Mouse (Mus musculus) embryonic facial prominence, embryonic 13.5 days (tissue): ENCODE measurements around the gene Gm10645. TPM values are rescaled to one million over a fixed set of nuclear protein-coding genes. Genes with fewer than 3 reads are reported as not detected.

Source experiments
- ATAC-seq: fragments of 200-750 bp; cut with Nextera tagmentation; 2 replicates; pipeline ENCODE4 v1.8.0; 2017; ENCODE audit warnings: low read depth; ENCODE audit not compliant: insufficient number of reproducible peaks, insufficient read depth, low FRiP score, low TSS enrichment
- H3K27ac ChIP-seq: fragments of 300-500 bp; sonication (generic); 2 replicates; pipeline ENCODE4 v1.5.1; 2015; ENCODE audit warnings: moderate library complexity, mild to moderate bottlenecking, inconsistent platforms
- H3K27me3 ChIP-seq: fragments of 300-500 bp; sonication (generic); 2 replicates; pipeline ENCODE4 v1.6.1; 2015; ENCODE audit warnings: mild to moderate bottlenecking, inconsistent platforms
- H3K36me3 ChIP-seq: fragments of 300-500 bp; sonication (generic); 2 replicates; pipeline ENCODE4 v1.6.1; 2015; ENCODE audit warnings: mild to moderate bottlenecking, inconsistent platforms
- H3K4me1 ChIP-seq: fragments of 300-500 bp; sonication (generic); 2 replicates; pipeline ENCODE4 v1.6.1; 2015; ENCODE audit warnings: inconsistent platforms
- H3K4me2 ChIP-seq: fragments of 300-500 bp; sonication (generic); 2 replicates; pipeline ENCODE4 v1.6.1; 2015; ENCODE audit warnings: moderate library complexity, mild to moderate bottlenecking, inconsistent platforms
- H3K4me3 ChIP-seq: fragments of 300-500 bp; sonication (generic); 2 replicates; pipeline ENCODE4 v1.5.1; 2015; ENCODE audit warnings: mild to moderate bottlenecking, inconsistent platforms
- H3K9ac ChIP-seq: fragments of 300-500 bp; sonication (generic); 2 replicates; pipeline ENCODE4 v1.6.1; 2015; ENCODE audit warnings: mild to moderate bottlenecking, inconsistent platforms
- H3K9me3 ChIP-seq: fragments of 300-500 bp; sonication (generic); 2 replicates; pipeline ENCODE4 v1.6.1; 2016; ENCODE audit warnings: inconsistent platforms
- WGBS: fragments of 180-500 bp; shearing (Covaris S2); methylation state at CpG from one replicate; pipeline ENCODE4 v1.1.7; 2015; ENCODE audit warnings: mixed read lengths; 5-methylcytosine and 5-hydroxymethylcytosine counted together
- polyA plus RNA-seq: library from polyadenylated mRNA; unstranded; fragments of >200 nt; fragmentation: Nextera tagmentation; extraction: Ambion mirVana; gene quantifications from 2 replicates; pipeline ENCODE4 v1.2.1, GENCODE M21; 2015

Gene Gm10645
- polyA plus RNA-seq, 1 experiment from 2014 or later: 2.6 TPM

GRCm38 (mm10) chr8:83186376-83186775, 20.4 kb upstream of the Gm10645 start:
- H3K36me3 ChIP-seq: no peaks in the 10 kb centered on the region
- peaks cover 18% of the 10 kb centered on the region for H3K4me1 ChIP-seq
- H3K4me3 ChIP-seq: no peak overlapping the region
- 61% methylated on average over 6 of the region's 6 CpGs for WGBS
- no peak overlapping the region for H3K4me2 ChIP-seq
- no peak overlapping the region for H3K27ac ChIP-seq
- H3K9me3 ChIP-seq: no peaks in the 10 kb centered on the region
- no peak overlapping the region for H3K9ac ChIP-seq
- no peak for ATAC-seq
- no peaks in the 10 kb centered on the region for H3K27me3 ChIP-seq

DNA sequence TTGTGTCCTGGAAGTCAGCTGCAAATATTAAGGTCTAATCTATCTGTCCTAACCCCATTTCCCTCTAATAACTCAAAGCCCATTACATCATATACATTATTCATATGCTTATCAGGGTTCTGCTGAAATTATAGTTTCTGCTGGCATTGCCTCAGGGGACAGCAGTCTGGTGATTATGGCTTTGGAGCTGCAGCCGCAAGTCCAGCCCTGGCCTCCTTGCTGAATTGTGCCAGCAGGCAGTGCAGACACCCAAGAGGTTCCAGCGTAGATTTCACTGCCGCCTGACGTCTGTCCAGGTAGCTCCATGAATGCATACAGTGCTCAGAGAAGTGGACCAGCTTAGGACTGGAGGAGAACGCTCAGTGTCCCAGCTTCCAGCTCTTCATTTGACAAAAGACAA, 16.8 kb upstream of the Gm10645 start:
- Histone ChIP-seq H3K27ac (no peak overlapping the region), H3K4me1 (peaks cover 26% of the 10 kb centered on the region), H3K4me3 (no peak overlapping the region), H3K36me3 (no peaks in the 10 kb centered on the region), H3K27me3 (no peaks in the 10 kb centered on the region), H3K9me3 (no peaks in the 10 kb centered on the region), H3K9ac (no peak overlapping the region), H3K4me2 (no peak overlapping the region)
- ATAC-seq: no peak
- 67% methylated on average over 5 of the region's 5 CpGs for WGBS

DNA sequence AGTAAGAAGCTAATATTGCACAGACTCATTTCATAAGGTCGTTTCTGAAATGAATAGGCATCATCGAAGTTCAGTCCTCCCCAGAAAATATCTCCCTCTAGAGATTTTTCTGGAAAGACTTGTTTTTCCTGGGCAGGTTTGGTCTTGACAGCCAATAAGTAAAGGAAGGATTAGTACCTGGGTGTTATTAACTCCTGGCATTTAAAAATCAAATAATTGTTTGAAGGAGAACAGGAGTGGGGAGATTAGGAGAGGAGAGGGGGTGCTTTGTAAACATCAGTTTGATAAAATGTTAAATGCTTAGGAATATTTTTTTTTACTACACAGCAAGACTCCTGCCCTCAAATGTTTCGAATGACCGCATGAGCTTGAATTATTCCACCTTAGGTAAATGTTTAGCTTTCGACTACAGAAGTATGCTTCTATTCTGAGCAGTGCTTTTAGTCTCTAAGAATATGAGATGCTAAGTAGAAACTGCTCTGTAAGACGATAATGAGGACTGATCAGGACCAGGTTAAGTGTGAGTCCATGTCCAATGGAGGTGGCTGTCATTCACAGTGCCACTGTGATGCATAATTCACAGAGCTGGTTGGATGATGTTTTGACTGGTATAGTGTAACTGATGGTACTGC, 16.0 kb upstream of the Gm10645 start:
- peaks cover 31% of the 10 kb centered on the region for H3K4me1 ChIP-seq
- no peak overlapping the region for H3K9ac ChIP-seq
- peak overlapping the region; percentile 48 for H3K27ac ChIP-seq
- ATAC-seq: no peak
- no peaks in the 10 kb centered on the region for H3K27me3 ChIP-seq
- H3K9me3 ChIP-seq: no peaks in the 10 kb centered on the region
- H3K4me3 ChIP-seq: no peak overlapping the region
- H3K36me3 ChIP-seq: no peaks in the 10 kb centered on the region
- 61% methylated on average over 6 of the region's 6 CpGs for WGBS
- H3K4me2 ChIP-seq: no peak overlapping the region

DNA sequence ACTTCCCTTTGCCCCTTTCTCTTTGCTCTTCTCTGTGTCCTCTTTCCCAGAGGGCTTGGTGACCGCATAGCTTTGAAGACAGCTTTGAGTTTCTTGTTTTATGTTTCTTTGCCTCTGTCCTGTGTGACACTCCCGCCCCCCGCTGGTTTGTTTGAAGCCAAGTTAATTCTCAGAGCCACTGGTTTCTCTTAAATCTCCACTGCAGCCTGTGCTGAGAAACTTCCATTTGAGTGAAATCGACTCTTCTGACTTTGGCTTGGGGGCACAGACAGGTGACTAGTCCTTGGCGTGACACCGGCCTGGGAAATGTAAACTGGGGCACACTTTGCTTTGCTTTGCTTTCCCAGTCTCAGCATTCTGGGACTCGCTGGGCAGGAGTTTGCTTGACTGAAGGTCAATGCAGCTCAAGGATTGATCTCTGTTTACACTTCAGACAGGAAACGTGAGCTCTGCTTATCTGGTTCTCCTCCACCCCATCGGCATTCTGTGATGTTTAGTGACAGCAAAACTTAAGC, 12.3 kb upstream of the Gm10645 start:
- Histone ChIP-seq H3K9me3 (no peaks in the 10 kb centered on the region), H3K36me3 (no peaks in the 10 kb centered on the region), H3K4me3 (no peak overlapping the region), H3K9ac (no peak overlapping the region), H3K27me3 (no peaks in the 10 kb centered on the region), H3K27ac (no peak overlapping the region), H3K4me1 (peaks cover 24% of the 10 kb centered on the region), H3K4me2 (no peak overlapping the region)
- 14% methylated on average over 9 of the region's 9 CpGs for WGBS
- ATAC-seq: no peak

GRCm38 (mm10) chr8:83177317-83178195, 11.6 kb upstream of the Gm10645 start:
- H3K27ac ChIP-seq: no peak overlapping the region
- 19% methylated on average over 11 of the region's 11 CpGs for WGBS

DNA sequence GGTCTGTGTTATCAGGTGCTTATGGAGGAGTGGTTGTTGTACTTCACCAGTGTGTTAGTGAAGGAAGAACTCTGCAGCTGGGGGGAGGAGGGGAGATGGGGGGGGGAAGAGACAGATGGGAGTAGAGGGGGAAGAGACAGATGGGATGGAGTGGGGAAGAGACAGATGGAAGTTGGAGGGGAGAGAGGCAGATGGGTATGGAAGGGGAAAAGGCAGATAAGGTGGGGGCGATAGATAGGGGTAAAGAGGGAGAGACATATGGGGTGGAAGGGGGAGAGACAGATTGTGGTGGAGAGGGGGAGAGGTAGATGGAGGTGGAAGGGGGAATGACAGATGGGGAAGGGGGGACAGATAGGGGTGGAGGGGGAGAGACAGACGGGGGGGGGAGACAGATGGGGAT, 10.8 kb upstream of the Gm10645 start:
- WGBS: 56% methylated on average over 2 of the region's 2 CpGs
- H3K27ac ChIP-seq: no peak overlapping the region

More at GRCm38 (mm10) chr8:83177317-83178195, 11.6 kb upstream of the Gm10645 start:
- Histone ChIP-seq H3K27me3 (no peaks in the 10 kb centered on the region), H3K36me3 (no peaks in the 10 kb centered on the region), H3K9ac (no peak overlapping the region), H3K4me1 (peaks cover 16% of the 10 kb centered on the region), H3K4me2 (no peak overlapping the region), H3K4me3 (no peak overlapping the region), H3K9me3 (no peaks in the 10 kb centered on the region)
- ATAC-seq: no peak

GRCm38 (mm10) chr8:83175680-83176079, 9.7 kb upstream of the Gm10645 start:
- Histone ChIP-seq H3K9me3 (no peaks in the 10 kb centered on the region), H3K4me3 (no peak overlapping the region), H3K4me2 (no peak overlapping the region), H3K27ac (no peak overlapping the region), H3K9ac (no peak overlapping the region), H3K36me3 (no peaks in the 10 kb centered on the region), H3K27me3 (no peaks in the 10 kb centered on the region), H3K4me1 (peaks cover 15% of the 10 kb centered on the region)
- WGBS: 73% methylated on average over 10 of the region's 10 CpGs
- ATAC-seq: no peak

More for the DNA sequence above, 10.8 kb upstream of the Gm10645 start:
- Histone ChIP-seq H3K4me1 (peaks cover 12% of the 10 kb centered on the region), H3K36me3 (no peaks in the 10 kb centered on the region), H3K4me3 (no peak overlapping the region), H3K27me3 (no peaks in the 10 kb centered on the region), H3K4me2 (no peak overlapping the region), H3K9me3 (no peaks in the 10 kb centered on the region), H3K9ac (no peak overlapping the region)
- no peak for ATAC-seq

DNA sequence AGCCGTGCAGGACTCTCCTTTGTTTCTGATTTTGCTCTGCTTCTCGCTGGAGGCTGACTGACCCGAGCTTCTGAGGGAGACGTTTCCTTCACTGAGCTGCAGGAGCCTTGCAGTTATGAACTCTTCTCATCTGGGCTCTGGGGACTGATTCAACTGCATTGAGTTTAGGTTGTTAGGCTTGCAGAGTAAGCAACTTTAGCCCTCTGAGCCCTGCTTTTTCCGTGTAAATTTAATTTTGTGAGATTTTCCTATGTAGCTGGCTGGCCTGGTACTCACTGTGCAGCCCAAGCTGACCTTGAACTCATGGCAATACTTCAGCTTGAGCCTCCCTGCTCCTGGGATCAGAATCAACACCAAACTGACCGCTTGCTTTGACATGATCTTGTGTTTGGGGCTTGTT, 4.9 kb upstream of the Gm10645 start:
- H3K4me2 ChIP-seq: no peak overlapping the region
- no peak overlapping the region for H3K4me3 ChIP-seq
- WGBS: 50% methylated on average over 6 of the region's 6 CpGs
- no peak for ATAC-seq
- no peaks in the 10 kb centered on the region for H3K9me3 ChIP-seq
- H3K36me3 ChIP-seq: no peaks in the 10 kb centered on the region
- H3K9ac ChIP-seq: no peak overlapping the region
- peaks cover 5% of the 10 kb centered on the region; the same call in 1 of the 2 replicates for H3K27me3 ChIP-seq
- H3K27ac ChIP-seq: no peak overlapping the region
- H3K4me1 ChIP-seq: 0 out of 2 replicates have a peak, but pooled peaks cover 3% of the 10 kb centered on the region

DNA sequence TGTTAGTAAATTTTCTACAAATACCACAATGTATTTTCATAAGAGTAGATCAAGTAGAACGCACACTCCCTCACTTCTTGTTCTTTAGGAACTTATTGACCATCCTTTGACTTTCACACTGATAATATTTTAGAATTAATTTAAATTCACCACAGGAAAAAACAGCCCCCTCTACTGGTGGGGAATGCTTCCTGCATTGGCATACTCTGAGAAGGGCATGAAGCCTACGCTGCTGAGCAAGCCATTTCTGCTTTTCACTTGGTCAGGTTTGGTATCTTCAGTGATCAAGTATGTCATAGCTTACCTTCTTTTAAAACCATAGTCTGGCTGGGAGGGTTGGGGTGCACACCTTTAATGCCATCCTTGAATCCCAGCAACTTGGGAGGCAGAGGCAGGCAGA, 3.7 kb upstream of the Gm10645 start:
- peaks cover 7% of the 10 kb centered on the region; the same call in 1 of the 2 replicates for H3K27me3 ChIP-seq
- peaks cover 8% of the 10 kb centered on the region for H3K4me1 ChIP-seq
- H3K36me3 ChIP-seq: no peaks in the 10 kb centered on the region
- H3K27ac ChIP-seq: no peak overlapping the region
- no peak overlapping the region for H3K4me3 ChIP-seq
- no peak overlapping the region for H3K9ac ChIP-seq
- no peaks in the 10 kb centered on the region for H3K9me3 ChIP-seq
- WGBS: 89% methylated on average over 2 of the region's 2 CpGs
- no peak overlapping the region for H3K4me2 ChIP-seq
- no peak for ATAC-seq

- H3K4me1 ChIP-seq: peaks cover 8% of the 10 kb centered on the region
- no peaks in the 10 kb centered on the region for H3K36me3 ChIP-seq
- no peak overlapping the region for H3K4me3 ChIP-seq
- no peak overlapping the region for H3K9ac ChIP-seq
- H3K27me3 ChIP-seq: peaks cover 9% of the 10 kb centered on the region
- no peaks in the 10 kb centered on the region for H3K9me3 ChIP-seq
- no peak for ATAC-seq
- H3K27ac ChIP-seq: no peak overlapping the region
- WGBS: 86% methylated on average over 3 of the region's 3 CpGs
- no peak overlapping the region for H3K4me2 ChIP-seq
Observed at GRCm38 (mm10) chr8:83169127-83169526, 3.2 kb upstream of the Gm10645 start.

GRCm38 (mm10) chr8:83167932-83168331, 2.0 kb upstream of the Gm10645 start:
- no peak for ATAC-seq

More at GRCm38 (mm10) chr8:83167932-83168331, 2.0 kb upstream of the Gm10645 start:
- Histone ChIP-seq H3K9ac (no peak overlapping the region), H3K4me1 (peaks cover 8% of the 10 kb centered on the region), H3K36me3 (no peaks in the 10 kb centered on the region), H3K27ac (no peak overlapping the region), H3K27me3 (peaks cover 14% of the 10 kb centered on the region), H3K9me3 (no peaks in the 10 kb centered on the region), H3K4me2 (no peak overlapping the region), H3K4me3 (no peak overlapping the region)
- WGBS: 36% methylated on average over 3 of the region's 3 CpGs
